Mouse (Mus musculus) olfactory bulb, adult 2 months (tissue): ENCODE measurements around the gene Flot2. TPM values are rescaled to one million over a fixed set of nuclear protein-coding genes. Genes with fewer than 3 reads are reported as not detected.
A peak's percentile ranks its signal among the peaks of the same experiment; 100 is the strongest.
"Not testable (repeated sequence)": the region's sequence is repeated elsewhere in the genome, so short reads cannot be mapped to it uniquely, and the experiment has no call there.

Source experiments
- H3K27ac ChIP-seq: fragments of 200-500 bp; 2 replicates; pipeline ENCODE4 v1.5.1; 2012; ENCODE audit warnings: low read depth, low read length; ENCODE audit not compliant: insufficient read depth
- H3K4me1 ChIP-seq: fragments of 200-500 bp; 2 replicates; pipeline ENCODE4 v1.6.1; 2012; ENCODE audit warnings: low read length; ENCODE audit not compliant: control insufficient read depth, insufficient read depth
- H3K4me3 ChIP-seq: fragments of 200-500 bp; 2 replicates; pipeline ENCODE4 v1.5.1; 2012; ENCODE audit warnings: mild to moderate bottlenecking, low read depth, low read length, moderate library complexity; ENCODE audit not compliant: insufficient read depth
- CTCF ChIP-seq: fragments of 200-500 bp; IDR thresholded peaks from 2 replicates; pipeline ENCODE4 v1.5.1; 2012; ENCODE audit warnings: low read depth, mild to moderate bottlenecking, low read length, moderate library complexity; ENCODE audit not compliant: insufficient read depth
- POLR2A ChIP-seq: fragments of 200-500 bp; IDR thresholded peaks from 2 replicates; pipeline ENCODE4 v1.6.1; 2012; ENCODE audit warnings: mild to moderate bottlenecking, low read depth, low read length, moderate library complexity; ENCODE audit not compliant: insufficient read depth
- WGBS: fragments of 180-500 bp; shearing (Covaris S2); methylation state at CpG from one replicate; pipeline ENCODE4 v1.1.7; 2018; 5-methylcytosine and 5-hydroxymethylcytosine counted together
- polyA plus RNA-seq: library from polyadenylated mRNA; stranded (reverse); fragments of >200 nt; gene quantifications from 2 replicates; pipeline ENCODE4 v1.2.4, GENCODE M21; 2012; ENCODE audit warnings: low replicate concordance; ENCODE audit not compliant: missing spikeins, insufficient read depth, insufficient read length

Gene Flot2
- polyA plus RNA-seq, 1 experiment: not detected

DNA sequence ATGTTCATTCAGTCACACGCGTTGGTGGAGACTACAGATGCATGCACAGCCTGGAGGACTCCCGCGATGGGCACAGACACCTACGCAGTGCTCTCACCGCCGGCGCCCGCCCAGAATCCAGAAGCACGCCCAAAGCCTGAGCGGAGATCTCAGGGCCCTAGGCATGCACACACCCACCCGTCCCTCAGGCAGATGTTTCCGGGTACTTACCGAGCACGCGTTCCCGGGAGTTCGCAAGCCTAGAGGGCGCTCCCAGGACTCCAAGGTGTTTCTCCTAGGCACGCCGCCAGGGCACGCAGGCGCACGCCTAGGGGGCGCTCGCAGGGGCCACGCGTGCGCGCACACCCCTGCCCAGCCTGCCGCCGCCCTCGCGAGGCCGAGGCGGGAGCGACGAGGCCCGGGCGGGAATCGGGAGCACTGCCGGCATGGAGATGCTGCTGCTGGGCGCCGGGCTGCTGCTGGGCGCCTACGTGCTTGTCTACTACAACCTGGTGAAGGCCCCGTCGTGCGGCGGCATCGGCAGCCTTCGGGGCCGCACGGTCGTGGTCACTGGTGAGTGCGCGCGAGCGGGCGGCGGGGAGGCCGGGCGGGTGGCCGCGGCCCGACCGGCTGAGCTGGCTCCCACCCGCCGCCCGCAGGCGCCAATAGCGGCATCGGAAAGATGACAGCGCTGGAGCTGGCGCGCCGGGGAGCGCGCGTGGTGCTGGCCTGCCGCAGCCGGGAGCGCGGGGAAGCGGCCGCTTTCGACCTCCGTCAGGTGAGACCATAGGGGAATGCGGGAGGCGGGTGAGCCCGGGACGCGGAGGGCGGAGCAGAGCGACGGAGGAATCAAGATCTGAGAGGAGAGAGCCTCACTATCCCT, 5.6 kb upstream of the Flot2 start, which contains the start of gene Dhrs13:
TSS of gene Dhrs13 (plus strand) at position 334 of the 862 bp plus-strand sequence.
- under 1% methylated on average over 96 of the region's 96 CpGs for WGBS
- H3K4me3 ChIP-seq: peak within 1 kb of the TSS; percentile 62

DNA sequence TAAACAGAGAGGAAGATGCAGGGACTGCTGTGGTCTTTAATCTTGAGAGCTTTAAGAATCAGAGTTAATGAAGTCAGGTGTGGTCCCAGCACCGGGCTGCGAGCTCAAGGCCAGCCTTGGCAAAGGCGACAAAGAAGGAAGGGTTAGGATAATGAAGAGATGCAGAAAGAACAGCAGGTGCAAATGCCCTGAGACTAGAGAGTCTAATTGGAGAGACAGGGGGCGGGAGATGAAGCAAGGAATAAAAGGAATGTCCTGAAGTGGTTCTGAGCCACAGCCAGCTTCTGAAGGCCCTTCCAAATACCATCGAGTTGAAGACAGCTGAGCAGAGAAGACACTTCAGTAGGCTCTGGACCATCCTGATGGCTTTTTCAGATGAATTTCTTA, 4.9 kb upstream of the Flot2 start:
- Histone ChIP-seq H3K27ac (0 out of 2 replicates have a peak overlapping the region, but pooled peaks have one; percentile 11), H3K4me3 (peak overlapping the region; percentile 62), H3K4me1 (peaks cover 7% of the 10 kb centered on the region)
- WGBS: 3% methylated on average over 5 of the region's 5 CpGs
- TF ChIP-seq CTCF: no peak

More for the DNA sequence above, 5.6 kb upstream of the Flot2 start, which contains the start of gene Dhrs13:
- TF ChIP-seq CTCF (peak; percentile 88), POLR2A (peak; percentile 55; the same call in 1 of the 2 replicates)
- Histone ChIP-seq H3K4me1 (peaks cover 5% of the 10 kb centered on the region; the same call in 1 of the 2 replicates), H3K27ac (0 out of 2 replicates have a peak within 1 kb of the TSS, but pooled peaks have one; percentile 11)

GRCm38 (mm10) chr11:78033931-78034617, 3.7 kb upstream of the Flot2 start:
- 94% methylated on average over 23 of the region's 23 CpGs for WGBS
- Histone ChIP-seq H3K4me3 (no peak overlapping the region), H3K4me1 (peaks cover 7% of the 10 kb centered on the region), H3K27ac (no peak overlapping the region)
- no peak for TF ChIP-seq CTCF
- TF ChIP-seq POLR2A: no peak

DNA sequence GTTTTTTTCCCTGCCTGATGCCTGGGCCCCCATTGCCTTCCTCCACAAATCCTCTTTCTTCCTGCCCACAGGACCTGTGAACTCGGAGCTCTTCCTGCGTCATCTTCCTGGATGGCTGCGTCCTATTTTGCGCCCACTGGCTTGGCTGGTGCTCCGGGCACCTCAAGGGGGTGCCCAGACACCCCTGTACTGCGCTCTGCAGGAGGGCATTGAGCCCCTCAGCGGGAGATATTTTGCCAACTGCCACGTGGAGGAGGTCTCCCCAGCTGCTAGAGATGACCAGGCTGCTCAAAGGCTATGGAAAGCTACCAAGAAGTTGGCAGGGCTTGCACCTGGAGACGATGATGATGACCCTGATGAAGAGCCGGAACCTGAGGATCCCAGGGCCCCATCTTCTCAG, 940 bp upstream of the Flot2 start:
- Histone ChIP-seq H3K4me1 (peaks cover 4% of the 10 kb centered on the region), H3K4me3 (no peak overlapping the region), H3K27ac (no peak overlapping the region)
- WGBS: 81% methylated on average over 10 of the region's 10 CpGs
- TF ChIP-seq POLR2A: no peak

DNA sequence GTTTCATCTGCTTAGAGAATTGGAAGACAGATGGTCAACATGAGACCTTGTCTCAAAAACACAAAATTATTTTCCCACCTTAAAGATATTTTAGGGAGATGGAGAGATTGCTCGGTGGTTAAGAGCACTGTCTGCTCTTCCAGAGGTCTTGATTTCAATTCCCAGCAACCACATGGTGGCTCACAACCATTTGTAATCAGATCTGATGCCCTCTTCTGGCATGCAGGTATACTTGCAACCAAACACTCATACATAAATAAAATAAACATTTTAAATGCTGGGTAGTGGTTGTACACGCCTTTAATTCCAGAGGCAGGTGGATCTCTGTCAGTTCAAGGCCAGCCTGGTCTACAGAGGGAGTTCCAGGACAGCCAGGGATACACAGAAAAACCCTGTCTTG, 3.1 kb downstream of the Flot2 start:
- H3K4me1 ChIP-seq: peaks cover 2% of the 10 kb centered on the region
- H3K27ac ChIP-seq: no peak overlapping the region
- TF ChIP-seq CTCF: no peak
- TF ChIP-seq POLR2A: no peak
- WGBS: 45% methylated on average over 2 of the region's 2 CpGs
- no peak overlapping the region for H3K4me3 ChIP-seq

- not testable (repeated sequence) for H3K4me1 ChIP-seq, H3K4me3 ChIP-seq, H3K27ac ChIP-seq
- 95% methylated on average over 4 of the region's 4 CpGs for WGBS
Measured at GRCm38 (mm10) chr11:78042290-78042870, 4.6 kb downstream of the Flot2 start.

- TF ChIP-seq CTCF (no peak), POLR2A (no peak)
- WGBS: 46% methylated on average over 5 of the region's 5 CpGs
- Histone ChIP-seq H3K4me1 (no peaks in the 10 kb centered on the region; the same call in 1 of the 2 replicates), H3K4me3 (no peak overlapping the region), H3K27ac (no peak overlapping the region)
Measured at GRCm38 (mm10) chr11:78044758-78045251, 7.1 kb downstream of the Flot2 start.

DNA sequence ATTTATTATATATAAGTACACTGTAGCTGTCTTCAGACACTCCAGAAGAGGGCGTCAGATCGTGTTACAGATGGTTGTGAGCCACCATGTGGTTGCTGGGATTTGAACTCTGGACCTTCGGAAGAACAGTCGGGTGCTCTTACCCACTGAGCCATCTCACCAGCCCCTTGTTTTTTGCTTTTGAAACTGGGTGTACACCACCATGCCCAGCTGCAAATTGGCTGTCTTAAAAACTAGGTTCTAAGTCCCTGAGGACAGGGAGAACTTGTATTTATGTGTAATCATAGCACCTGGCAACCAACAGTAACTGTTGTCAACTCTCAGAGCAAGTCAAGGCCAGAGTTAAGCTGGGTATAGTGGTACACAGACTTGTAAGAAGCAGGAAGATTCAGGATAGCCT, 10.9 kb downstream of the Flot2 start:
- not testable (repeated sequence) for H3K4me1 ChIP-seq, H3K27ac ChIP-seq, H3K4me3 ChIP-seq
- 82% methylated on average over 4 of the region's 4 CpGs for whole genome bisulfite sequencing

- TF ChIP-seq CTCF (no peak), POLR2A (no peak)
- Histone ChIP-seq H3K27ac (no peak overlapping the region), H3K4me3 (no peak overlapping the region), H3K4me1 (no peaks in the 10 kb centered on the region)
- 91% methylated on average over 8 of the region's 8 CpGs for WGBS
Measured at GRCm38 (mm10) chr11:78053078-78053477, 15.3 kb downstream of the Flot2 start.
